Mouse (Mus musculus): ENCODE results near the gene Nxph3.

GRCm38 (mm10) chr11:95557032-95557431, 42.7 kb upstream of the Nxph3 start:
- no peak for TF ChIP-seq CTCF (IDR thresholded peaks at IDR 0.05; ENCODE audit: low read depth)
- no peak for TF ChIP-seq EP300 (IDR thresholded peaks at IDR 0.05; ENCODE audit: low read depth)

Data from liver, embryonic 14.5 days (tissue).